Mouse (Mus musculus) hindbrain, embryonic 16.5 days (tissue): ENCODE results near the gene Adig. TPM values are rescaled to one million over a fixed set of nuclear protein-coding genes. Genes with fewer than 3 reads are reported as not detected.

Experiments used
- ATAC-seq: fragments of 200-750 bp; cut with Nextera tagmentation; 2 replicates; pipeline ENCODE4 v1.8.0; 2017; ENCODE audit warnings: moderate TSS enrichment, moderate library complexity
- H3K27ac ChIP-seq: fragments of 300-500 bp; sonication (generic); 2 replicates; pipeline ENCODE4 v1.5.1; 2014; ENCODE audit warnings: low read depth, mild to moderate bottlenecking, control low read depth, low read length, moderate library complexity
- H3K27me3 ChIP-seq: fragments of 300-500 bp; sonication (generic); replicated peaks from 2 replicates; pipeline ENCODE4 v1.6.1; 2014; ENCODE audit warnings: low read length; ENCODE audit not compliant: control insufficient read depth, insufficient read depth
- H3K36me3 ChIP-seq: fragments of 300-500 bp; sonication (generic); 2 replicates; pipeline ENCODE4 v1.6.1; 2014; ENCODE audit warnings: mild to moderate bottlenecking, low read length, moderate library complexity, mixed read lengths; ENCODE audit not compliant: control insufficient read depth, insufficient read depth
- H3K4me1 ChIP-seq: fragments of 300-500 bp; sonication (generic); 2 replicates; pipeline ENCODE4 v1.6.1; 2014; ENCODE audit warnings: low read depth, low read length; ENCODE audit not compliant: control insufficient read depth, insufficient read depth
- H3K4me2 ChIP-seq: fragments of 300-500 bp; sonication (generic); 2 replicates; pipeline ENCODE4 v1.6.1; 2014; ENCODE audit warnings: mild to moderate bottlenecking, low read length, control low read depth, moderate library complexity
- H3K4me3 ChIP-seq: fragments of 300-500 bp; sonication (generic); 2 replicates; pipeline ENCODE4 v1.5.1; 2014; ENCODE audit warnings: mild to moderate bottlenecking, low read length, control low read depth, moderate library complexity
- H3K9ac ChIP-seq: fragments of 300-500 bp; sonication (generic); 2 replicates; pipeline ENCODE4 v1.6.1; 2014; ENCODE audit warnings: low read depth, mild to moderate bottlenecking, control low read depth, low read length, moderate library complexity
- H3K9me3 ChIP-seq: fragments of 300-500 bp; sonication (generic); 2 replicates; pipeline ENCODE4 v1.6.1; 2014; ENCODE audit warnings: mild to moderate bottlenecking, low read length, moderate library complexity; ENCODE audit not compliant: control insufficient read depth
- WGBS: fragments of 180-500 bp; shearing (Covaris S2); extraction: QIAGEN DNeasy Blood & Tissue Kit; methylation state at CpG from one replicate; pipeline ENCODE4 v1.1.7; 2014; 5-methylcytosine and 5-hydroxymethylcytosine counted together
- polyA plus RNA-seq: library from polyadenylated mRNA; unstranded; fragments of >200 nt; fragmentation: Nextera tagmentation; extraction: Ambion mirVana; gene quantifications from 2 replicates; pipeline ENCODE4 v1.2.1, GENCODE M21; 2015

Gene Adig
- not detected in 2 replicates for polyA plus RNA-seq

DNA sequence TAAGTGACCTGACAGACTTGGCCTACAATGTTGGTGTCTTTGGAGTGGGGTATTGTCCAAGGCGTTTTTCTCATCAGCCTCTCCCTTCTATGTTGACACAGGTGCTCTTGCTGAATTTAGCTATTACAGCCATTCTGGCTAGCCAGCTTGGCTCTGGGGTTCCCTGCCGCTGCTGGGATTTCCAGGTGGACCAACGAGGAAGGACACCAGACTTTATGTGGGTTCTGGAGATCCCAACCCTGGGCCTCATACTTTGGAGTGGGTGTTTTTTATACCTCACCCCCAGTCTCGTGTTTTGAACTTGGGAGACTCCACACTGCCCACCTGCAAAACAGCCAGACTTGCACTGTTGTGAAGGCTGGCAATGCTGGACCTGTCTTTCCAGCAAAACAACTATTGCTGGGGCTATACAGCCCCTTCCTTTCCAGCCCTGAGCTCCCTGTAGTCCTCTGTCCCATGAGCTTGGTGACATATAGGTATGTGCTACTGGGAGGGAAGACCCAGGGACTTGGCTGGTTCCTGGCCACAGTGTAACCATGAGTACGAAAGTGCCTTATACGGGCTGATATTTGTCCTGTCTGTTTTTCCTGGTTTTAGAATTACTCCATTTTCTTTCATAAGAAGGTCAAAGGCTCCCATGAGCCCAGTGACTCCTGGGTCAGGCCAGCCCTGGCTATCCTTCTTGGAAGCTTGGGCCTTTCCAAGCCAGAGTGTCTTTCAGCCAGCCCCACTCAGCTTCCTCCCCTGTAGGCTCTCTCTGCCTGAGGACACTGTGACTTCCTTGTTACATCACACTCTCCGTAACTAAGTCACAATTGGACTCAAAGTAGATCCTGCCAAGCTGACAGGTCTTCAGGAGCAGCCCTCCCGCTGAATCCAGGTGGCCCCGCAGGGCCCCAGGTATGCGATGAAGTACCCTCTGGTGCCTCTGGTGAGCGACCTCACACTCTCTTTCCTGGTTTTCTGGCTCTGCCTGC lies at the start of gene Adig:
Gene Adig, plus strand, starts transcription at position 777 of the 977 bp plus-strand sequence.
- H3K36me3 ChIP-seq: peaks cover 11% of the 10 kb centered on the region; the same call in 1 of the 2 replicates
- H3K4me1 ChIP-seq: no peaks in the 10 kb centered on the region
- H3K9ac ChIP-seq: no peak within 1 kb of the TSS
- H3K9me3 ChIP-seq: no peaks in the 10 kb centered on the region
- 75% methylated on average over 11 of the region's 11 CpGs for WGBS
- ATAC-seq: no peak
- H3K27ac ChIP-seq: no peak within 1 kb of the TSS
- H3K4me2 ChIP-seq: no peak within 1 kb of the TSS
- no peaks in the 10 kb centered on the region for H3K27me3 ChIP-seq
- no peak within 1 kb of the TSS for H3K4me3 ChIP-seq

- 99% methylated on average over 4 of the region's 4 CpGs for WGBS
- no peak for ATAC-seq
- H3K36me3 ChIP-seq: peaks cover 29% of the 10 kb centered on the region
Measured at GRCm38 (mm10) chr2:158456451-158456850, 46.0 kb upstream of the Adig start.

GRCm38 (mm10) chr2:158457610-158458009 lies 44.8 kb upstream of the Adig start:
- 88% methylated on average over 1 of the region's 1 CpGs for WGBS
- Histone ChIP-seq H3K4me3 (no peak overlapping the region), H3K27ac (no peak overlapping the region), H3K27me3 (no peaks in the 10 kb centered on the region), H3K9ac (no peak overlapping the region), H3K4me1 (no peaks in the 10 kb centered on the region), H3K4me2 (no peak overlapping the region), H3K36me3 (peaks cover 30% of the 10 kb centered on the region), H3K9me3 (no peaks in the 10 kb centered on the region)
- ATAC-seq: no peak

More at GRCm38 (mm10) chr2:158456451-158456850, 46.0 kb upstream of the Adig start:
- no peak overlapping the region for H3K4me3 ChIP-seq
- no peak overlapping the region for H3K27ac ChIP-seq
- H3K9ac ChIP-seq: no peak overlapping the region
- H3K27me3 ChIP-seq: no peaks in the 10 kb centered on the region
- H3K9me3 ChIP-seq: no peaks in the 10 kb centered on the region
- H3K4me2 ChIP-seq: no peak overlapping the region
- H3K4me1 ChIP-seq: no peaks in the 10 kb centered on the region

DNA sequence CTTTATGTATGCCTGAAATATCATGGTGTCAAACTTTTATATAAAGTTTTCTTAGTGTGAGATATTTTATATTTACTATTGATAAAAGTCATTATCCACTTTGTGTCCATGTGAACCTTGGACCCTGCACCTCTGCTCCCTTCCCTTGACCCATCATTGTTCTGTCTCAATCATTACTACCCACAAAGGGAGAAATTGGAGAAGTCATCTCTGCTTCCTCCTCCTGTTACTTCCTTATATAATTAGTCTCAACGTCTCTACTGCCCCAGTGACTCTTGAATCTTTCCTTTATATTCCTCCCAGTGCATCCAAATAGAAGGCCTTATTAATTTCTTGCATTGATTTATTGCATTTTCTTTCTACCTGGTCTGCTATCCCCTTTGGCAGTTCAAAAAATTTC lies 40.0 kb upstream of the Adig start:
- H3K9ac ChIP-seq: no peak overlapping the region
- no peaks in the 10 kb centered on the region for H3K27me3 ChIP-seq
- no peak for ATAC-seq
- no peaks in the 10 kb centered on the region for H3K4me1 ChIP-seq
- H3K9me3 ChIP-seq: no peaks in the 10 kb centered on the region
- peaks cover 36% of the 10 kb centered on the region for H3K36me3 ChIP-seq
- no peak overlapping the region for H3K27ac ChIP-seq
- no peak overlapping the region for H3K4me2 ChIP-seq
- H3K4me3 ChIP-seq: no peak overlapping the region
- WGBS: 73% methylated on average over 1 of the region's 1 CpGs

DNA sequence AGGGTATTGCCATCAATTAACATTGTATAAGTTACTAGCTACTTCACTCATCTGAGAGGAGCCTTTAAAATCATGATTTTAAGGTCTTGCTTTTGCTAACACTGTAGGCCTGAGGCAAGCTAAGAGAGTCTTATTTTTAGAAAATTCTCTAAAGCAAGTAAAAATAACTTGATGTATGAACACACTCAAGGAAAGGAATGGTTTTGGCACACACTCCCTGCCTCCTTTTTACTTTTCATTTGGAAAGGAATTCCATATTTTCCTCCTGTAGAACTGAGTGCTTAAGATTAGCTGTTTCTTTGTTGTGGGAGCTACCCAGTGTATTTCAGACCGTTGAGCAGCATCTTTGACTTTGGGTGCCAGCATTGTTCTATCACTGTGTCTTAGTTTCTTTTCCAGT lies 28.3 kb upstream of the Adig start:
- Histone ChIP-seq H3K27me3 (no peaks in the 10 kb centered on the region), H3K9me3 (no peaks in the 10 kb centered on the region), H3K4me3 (no peak overlapping the region), H3K36me3 (peaks cover 22% of the 10 kb centered on the region), H3K27ac (no peak overlapping the region), H3K4me2 (no peak overlapping the region), H3K4me1 (no peaks in the 10 kb centered on the region), H3K9ac (no peak overlapping the region)
- WGBS: 97% methylated on average over 1 of the region's 1 CpGs
- ATAC-seq: no peak

- 67% methylated on average over 3 of the region's 3 CpGs for WGBS
- Histone ChIP-seq H3K36me3 (peaks cover 21% of the 10 kb centered on the region; the same call in 1 of the 2 replicates), H3K4me1 (no peaks in the 10 kb centered on the region)
Measured at GRCm38 (mm10) chr2:158477640-158478039, 24.8 kb upstream of the Adig start.

DNA sequence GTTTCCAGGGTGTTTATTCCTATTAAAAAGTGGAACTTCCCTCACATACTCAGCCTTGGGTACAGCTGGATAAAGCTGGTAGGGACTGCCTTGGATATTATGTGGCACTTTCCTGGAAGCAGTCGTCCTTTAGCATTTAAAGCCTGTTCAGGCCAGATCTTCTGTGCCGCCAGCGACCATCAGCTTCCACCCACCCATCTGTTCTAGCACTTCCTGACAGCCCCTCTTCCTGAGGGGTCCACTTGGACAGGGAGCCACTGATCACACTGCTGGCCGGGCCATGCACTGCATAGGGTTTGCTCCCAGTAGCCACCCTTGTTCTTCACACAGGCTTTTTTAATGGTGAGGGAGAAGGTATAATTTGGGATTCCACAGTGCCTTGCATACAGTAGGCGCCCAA lies 4.0 kb upstream of the Adig start:
- Histone ChIP-seq H3K4me2 (no peak overlapping the region), H3K27ac (no peak overlapping the region), H3K9ac (no peak overlapping the region), H3K36me3 (peaks cover 22% of the 10 kb centered on the region), H3K4me1 (no peaks in the 10 kb centered on the region), H3K4me3 (no peak overlapping the region), H3K9me3 (no peaks in the 10 kb centered on the region), H3K27me3 (no peaks in the 10 kb centered on the region)
- 89% methylated on average over 5 of the region's 5 CpGs for WGBS
- peak; percentile 34; the same call in 1 of the 2 replicates for ATAC-seq

More at GRCm38 (mm10) chr2:158477640-158478039, 24.8 kb upstream of the Adig start:
- Histone ChIP-seq H3K27ac (no peak overlapping the region), H3K9me3 (no peaks in the 10 kb centered on the region), H3K27me3 (no peaks in the 10 kb centered on the region), H3K9ac (no peak overlapping the region), H3K4me3 (no peak overlapping the region), H3K4me2 (no peak overlapping the region)
- ATAC-seq: no peak

DNA sequence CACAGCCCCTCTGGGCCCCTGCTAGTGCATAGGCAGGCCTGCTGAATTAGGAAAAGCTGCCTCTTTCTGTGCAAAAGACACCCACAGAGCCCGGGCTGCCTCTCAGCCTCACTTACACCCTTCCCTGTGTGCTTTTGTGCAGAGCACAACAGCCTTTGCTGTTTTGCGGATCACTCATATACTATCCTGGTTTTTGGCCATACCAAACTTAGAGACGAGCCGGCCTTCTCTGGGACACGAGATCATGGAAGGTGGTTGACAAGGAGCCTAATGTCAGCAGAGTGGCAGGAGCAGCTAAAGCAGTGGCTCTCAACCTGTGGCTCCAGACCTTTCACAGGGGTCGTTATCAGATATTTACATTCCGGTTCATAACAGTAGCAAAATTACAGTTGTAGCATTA lies 814 bp downstream of the Adig start:
- Histone ChIP-seq H3K27ac (no peak overlapping the region), H3K27me3 (no peaks in the 10 kb centered on the region), H3K36me3 (0 out of 2 replicates have a peak, but pooled peaks cover 3% of the 10 kb centered on the region), H3K9me3 (no peaks in the 10 kb centered on the region), H3K9ac (no peak overlapping the region), H3K4me2 (no peak overlapping the region), H3K4me1 (no peaks in the 10 kb centered on the region), H3K4me3 (no peak overlapping the region)
- WGBS: 85% methylated on average over 7 of the region's 7 CpGs
- ATAC-seq: no peak

- 82% methylated on average over 4 of the region's 4 CpGs for WGBS
- no peak for ATAC-seq
Measured at GRCm38 (mm10) chr2:158503671-158504070, 1.3 kb downstream of the Adig start.

More at GRCm38 (mm10) chr2:158503671-158504070, 1.3 kb downstream of the Adig start:
- no peaks in the 10 kb centered on the region for H3K27me3 ChIP-seq
- H3K4me3 ChIP-seq: no peak overlapping the region
- no peak overlapping the region for H3K9ac ChIP-seq
- H3K36me3 ChIP-seq: 0 out of 2 replicates have a peak, but pooled peaks cover 2% of the 10 kb centered on the region
- H3K4me2 ChIP-seq: no peak overlapping the region
- no peaks in the 10 kb centered on the region for H3K4me1 ChIP-seq
- H3K27ac ChIP-seq: no peak overlapping the region
- no peaks in the 10 kb centered on the region for H3K9me3 ChIP-seq
